Mouse (Mus musculus): ENCODE results near the gene Gm266.

- TF ChIP-seq CTCF (IDR thresholded peaks at IDR 0.05; ENCODE audit: low read depth): peak; percentile 4; the same call in 1 of the 2 replicates
- TF ChIP-seq EP300 (IDR thresholded peaks at IDR 0.05; ENCODE audit: low read depth): no peak
These were observed 10.6 kb downstream of the Gm266 start for GRCm38 (mm10) chr12:111474893-111475643.

Data from heart, postnatal 0 days (tissue).